Mouse (Mus musculus): ENCODE data around the gene Fam71e1.

The Fam71e1 gene

DNA sequence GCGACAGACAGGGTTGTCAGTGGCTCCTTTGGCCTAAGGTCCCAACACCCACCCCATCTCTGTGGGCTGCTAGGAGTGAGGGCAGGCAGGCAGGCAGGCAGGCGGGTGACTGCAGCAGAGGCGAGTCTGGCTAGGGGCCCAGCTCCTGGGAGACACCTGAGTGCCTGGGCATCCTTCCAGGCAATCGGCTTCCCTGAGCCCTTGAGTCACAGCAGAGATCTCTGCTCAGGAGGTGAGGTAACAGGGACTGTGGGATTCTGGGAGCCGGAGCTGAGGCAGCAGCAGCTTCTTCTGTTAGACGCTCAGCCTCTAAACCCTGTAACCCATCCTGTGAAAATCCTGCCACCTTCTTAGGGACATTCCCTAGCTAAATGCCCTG lies 40.2 kb downstream of the Fam71e1 start:
- DNase-seq: no peak

DNA sequence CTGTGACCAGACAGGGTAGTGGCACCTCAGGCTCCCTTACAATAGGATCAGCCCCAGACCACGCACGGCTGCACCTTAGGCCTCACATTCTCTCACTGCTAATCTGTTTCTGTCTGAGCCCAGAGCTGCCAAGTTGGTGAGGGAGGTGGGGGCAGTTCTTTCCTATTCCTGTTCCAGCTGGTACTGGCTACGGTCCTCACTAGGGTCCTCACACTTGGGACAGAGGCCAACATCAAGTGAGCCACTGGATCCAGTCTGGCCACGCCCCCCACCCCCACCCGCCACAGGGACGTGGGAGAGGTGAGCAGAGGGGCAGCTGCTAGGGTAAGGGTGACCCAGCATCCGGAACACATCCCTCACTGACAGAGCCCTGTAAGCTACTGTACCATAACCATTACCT lies 40.6 kb downstream of the Fam71e1 start:
- DNase-seq: no peak

DNA sequence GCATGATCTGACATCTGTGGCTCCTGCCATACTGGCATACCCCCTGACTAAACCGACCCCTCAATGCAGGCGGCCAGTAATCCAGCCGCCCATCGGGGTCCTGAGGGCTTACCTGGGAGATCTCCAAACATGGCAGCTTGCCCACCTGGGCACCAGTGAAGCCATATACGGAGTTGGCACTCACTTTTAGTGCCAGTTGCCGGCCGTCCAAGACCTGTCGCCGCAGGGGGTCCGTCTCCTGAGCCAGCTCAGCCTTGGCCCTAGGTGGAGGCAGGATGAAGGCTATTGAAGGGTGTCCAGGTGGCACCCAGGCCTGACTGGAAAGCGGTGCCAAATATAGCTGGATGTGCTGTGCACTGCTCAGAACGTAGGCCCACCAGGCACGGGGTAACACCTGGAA lies 41.1 kb downstream of the Fam71e1 start:
- DNase-seq: no peak

DNA sequence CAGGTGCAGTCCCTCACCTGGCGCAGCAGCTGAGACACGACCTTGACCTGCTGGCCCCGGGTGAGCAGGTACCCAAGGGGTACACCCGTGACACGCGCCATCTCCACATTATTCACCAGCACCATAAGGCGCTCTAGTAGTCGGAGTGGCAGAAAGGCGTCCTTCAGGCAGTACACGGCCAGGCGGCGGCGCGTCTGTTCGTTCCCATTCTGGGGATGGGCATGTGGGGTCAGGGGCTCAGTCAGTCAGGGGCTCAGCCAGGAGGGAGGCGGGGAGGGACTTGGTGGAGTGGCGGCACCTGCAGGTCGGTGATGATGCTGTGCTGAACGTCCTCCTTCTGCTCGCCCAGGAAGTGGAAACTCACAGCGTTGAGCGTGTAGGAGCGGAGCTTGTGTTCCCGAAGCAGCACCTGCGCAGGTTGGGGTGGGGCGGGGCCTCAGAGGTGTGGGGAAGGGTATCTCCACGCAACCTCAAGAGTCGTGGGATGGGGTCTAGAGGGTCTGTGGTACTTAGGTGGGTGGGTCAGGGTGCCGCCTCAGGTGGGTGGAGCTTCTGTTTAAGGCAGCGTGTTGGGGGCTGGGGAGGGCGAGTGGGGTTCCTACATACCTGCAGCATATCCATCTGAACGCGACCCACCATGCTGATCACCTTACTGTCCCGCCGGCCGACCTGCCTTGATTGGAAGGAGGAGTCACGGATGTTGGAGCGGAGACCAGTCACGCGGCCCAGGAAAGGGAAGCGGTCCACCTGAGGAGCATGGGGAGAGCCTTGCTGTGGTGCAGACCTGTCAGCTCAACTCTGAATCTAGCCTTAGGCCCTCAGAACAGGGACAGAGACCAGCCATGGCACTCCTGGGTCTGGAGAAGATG lies 42.6 kb downstream of the Fam71e1 start:
- DNase-seq: no peak

DNA sequence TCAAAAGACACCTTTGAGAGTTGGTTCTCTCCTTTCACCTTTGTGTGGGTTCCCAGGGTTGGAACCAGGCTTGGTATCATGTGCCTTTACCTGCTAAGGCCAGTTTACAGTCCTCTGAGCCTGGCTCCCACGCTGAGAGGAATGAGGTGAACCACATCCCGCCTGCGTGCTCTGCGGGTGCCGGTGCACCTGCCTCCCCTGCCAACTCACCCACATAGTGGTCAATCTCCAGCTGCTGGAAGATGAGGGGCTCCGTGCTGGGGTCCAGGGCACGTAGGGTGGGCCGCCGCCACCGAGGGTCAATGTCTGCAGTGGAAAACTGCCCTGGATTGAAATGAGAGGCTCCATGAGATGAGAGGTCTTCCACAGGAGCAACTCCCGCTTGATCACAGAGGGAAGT lies 46.2 kb downstream of the Fam71e1 start:
- peak in 1 of 2 experiments; percentile 31 for DNase-seq

DNA sequence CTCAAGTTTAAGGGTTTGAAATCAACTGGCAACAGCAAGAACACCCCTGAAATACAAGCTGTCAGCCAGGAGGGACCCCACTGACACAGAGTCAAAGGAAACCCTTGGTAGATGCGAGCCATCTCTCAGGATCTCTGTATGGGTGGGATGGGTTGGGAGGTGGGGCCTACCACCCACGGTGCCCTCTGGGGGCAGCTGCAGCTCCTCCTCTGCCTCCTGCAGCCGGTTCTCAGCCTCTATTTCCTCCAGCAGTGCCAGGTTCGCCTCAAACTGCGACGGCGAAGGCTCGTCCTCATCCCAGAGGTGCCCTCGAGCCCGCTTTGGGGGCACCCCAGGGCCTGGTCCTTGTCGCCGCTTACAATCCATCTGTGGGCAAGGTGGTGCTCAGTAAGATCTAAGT lies 46.7 kb downstream of the Fam71e1 start:
- peak in 1 of 2 experiments; percentile 56 for DNase-seq

DNA sequence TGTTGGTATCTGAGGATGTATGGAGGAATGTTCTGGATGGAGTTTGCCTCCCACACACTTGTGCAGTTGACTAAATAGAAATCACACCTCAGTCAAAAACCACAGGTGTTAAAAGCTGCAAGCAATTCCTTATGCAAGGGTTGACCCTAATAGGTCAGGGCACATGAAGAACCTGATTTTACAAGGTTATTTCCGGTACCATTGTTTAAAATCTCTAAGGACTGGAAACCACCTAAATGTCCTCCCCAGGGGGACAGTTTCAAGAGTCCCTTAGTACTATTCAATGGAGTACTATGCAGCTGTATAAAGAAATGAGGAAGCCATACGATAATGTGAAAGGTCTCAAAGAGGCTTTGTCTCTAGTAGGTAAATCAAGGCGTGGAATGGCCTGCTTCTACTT lies 49.9 kb downstream of the Fam71e1 start:
- no peak for DNase-seq

DNA sequence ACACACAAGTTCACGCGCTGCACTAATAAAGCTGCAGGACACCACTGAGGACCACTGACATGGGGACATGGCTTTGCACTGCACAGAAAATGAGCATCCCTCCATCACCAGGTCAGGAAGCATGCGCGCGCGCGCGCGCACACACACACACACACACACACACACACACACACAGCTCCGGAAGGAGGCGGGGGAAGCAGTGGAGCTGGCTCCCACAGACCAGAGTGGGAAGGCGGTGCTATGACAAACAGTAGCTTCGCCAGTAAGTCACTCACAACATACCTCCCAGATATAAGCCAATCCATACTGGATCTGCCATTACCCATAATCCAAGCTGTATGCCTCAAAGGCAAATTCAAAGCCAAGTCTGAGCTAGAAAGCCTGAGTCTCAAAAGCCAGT lies 50.7 kb downstream of the Fam71e1 start:
- DNase-seq: peak in 1 of 2 experiments; percentile 54

DNA sequence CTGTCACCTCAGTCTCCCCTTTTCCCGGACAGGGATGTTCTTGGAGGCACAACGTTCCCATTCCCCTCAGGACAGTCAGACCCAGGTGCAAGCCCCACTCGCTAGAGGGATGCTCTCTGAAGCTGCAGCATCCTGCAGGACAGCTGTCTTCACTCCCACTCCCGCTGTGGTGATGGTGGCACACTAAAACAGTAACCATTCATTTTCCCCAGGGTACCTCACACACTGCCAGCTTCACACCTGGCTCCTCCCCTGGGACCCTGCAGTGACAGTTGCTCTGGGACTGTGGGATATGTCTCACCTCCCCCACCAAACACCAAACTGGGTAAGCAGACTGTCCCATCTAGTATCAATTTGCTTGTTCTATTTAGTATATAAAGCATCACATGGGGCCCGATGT lies 51.3 kb downstream of the Fam71e1 start:
- no peak for DNase-seq

DNA sequence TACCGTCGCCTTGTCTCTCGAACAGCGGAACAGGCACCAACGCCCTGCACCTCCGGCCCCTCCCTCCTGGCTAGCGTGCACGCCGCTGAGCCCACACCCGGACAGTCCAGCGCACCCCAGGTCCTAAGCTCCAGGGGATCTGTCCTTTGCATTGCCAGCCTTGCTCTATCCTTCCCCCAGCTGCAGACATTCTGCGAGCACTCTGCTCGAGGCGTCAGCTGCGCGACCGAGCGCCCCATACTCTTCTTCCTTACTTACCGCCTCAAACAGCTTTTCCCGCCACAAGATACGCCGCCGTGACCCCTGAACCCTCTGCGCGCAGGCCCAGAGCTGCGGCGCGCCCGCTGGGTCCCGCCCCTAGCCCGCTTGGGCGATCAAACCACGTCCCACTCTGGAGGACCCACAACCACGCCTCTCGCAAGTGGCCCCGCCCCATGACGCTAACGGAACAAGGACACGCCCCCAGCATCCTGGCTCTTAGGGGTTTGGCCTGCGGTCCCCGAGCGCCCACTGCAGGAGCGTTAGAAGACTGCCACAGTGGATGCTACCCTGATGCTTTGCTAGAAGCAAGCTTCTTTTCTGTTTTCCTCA lies 52.2 kb downstream of the Fam71e1 start, which contains the start of gene Pold1:
TSS of gene Pold1 (minus strand) at position 353 of the 591 bp plus-strand sequence.
- peak; percentile 100 for DNase-seq

DNA sequence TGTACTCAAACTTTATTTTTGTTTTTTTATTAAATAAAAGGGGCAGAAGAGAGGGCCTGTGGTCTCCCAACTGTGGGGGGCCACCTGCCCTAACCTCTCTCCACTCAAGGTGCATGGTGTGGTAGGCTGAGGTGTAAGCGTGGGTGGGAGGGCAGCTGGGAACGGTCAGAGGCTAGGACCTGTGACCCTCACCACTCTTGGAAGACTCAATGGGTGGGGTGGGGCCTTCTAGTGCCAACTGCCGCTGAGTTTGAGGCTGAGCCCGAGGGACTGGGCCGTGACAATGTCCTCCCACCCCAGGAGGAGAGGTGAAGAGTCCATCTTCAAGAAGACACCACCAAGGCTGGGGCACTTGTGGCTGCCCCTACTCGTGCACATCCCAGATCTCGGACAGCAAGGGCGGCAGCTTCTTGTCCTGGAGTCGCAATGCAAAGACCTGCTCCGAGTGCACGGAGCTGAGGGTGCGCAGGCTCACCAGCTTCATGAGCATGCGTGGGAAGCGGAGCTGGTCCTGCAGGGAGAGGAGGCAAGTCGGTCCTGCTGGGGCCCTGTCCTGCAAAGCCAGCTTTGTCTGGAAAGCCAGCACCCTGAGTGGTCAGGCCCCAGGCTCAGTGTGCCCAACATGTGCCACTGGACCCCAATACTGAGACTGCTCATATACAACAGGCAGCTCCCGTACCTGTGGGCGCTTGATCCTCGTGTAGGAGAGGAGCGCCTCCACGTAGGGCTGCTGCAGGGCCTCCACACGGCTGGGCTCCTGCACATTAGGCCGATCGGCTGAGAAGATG lies 53.4 kb downstream of the Fam71e1 start:
- no peak for DNase-seq

DNA sequence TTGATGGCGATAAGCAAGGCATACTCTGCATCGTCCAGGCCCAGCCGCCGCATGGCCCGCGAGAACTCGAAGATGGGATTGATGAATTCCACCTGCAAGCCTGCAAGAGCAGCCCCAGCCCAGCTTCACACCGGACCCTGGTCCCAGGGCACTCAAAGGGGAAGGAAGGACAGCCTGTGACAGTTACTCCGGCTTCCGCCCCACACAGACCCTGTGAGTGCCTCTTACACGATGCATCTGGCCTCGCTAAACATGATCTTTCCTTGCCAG lies 54.0 kb downstream of the Fam71e1 start:
- DNase-seq: no peak

Data from thymus, postnatal 36 days (tissue).